Mouse (Mus musculus) neural tube, embryonic 12.5 days (tissue): ENCODE results near the gene Prdx6b. TPM values are rescaled to one million over a fixed set of nuclear protein-coding genes. Genes with fewer than 3 reads are reported as not detected.

ENCODE experiments used
- ATAC-seq: fragments of 200-750 bp; cut with Nextera tagmentation; 2 replicates; pipeline ENCODE4 v1.8.0; 2017; ENCODE audit warnings: low read depth, mild to moderate bottlenecking, moderate TSS enrichment, moderate library complexity; ENCODE audit not compliant: low FRiP score
- H3K27ac ChIP-seq: fragments of 300-500 bp; sonication (generic); 2 replicates; pipeline ENCODE4 v1.5.1; 2016
- H3K27me3 ChIP-seq: fragments of 300-500 bp; sonication (generic); replicated peaks from 2 replicates; pipeline ENCODE4 v1.6.1; 2016; ENCODE audit warnings: mild to moderate bottlenecking
- H3K36me3 ChIP-seq: fragments of 300-500 bp; sonication (generic); 2 replicates; pipeline ENCODE4 v1.6.1; 2016; ENCODE audit warnings: mild to moderate bottlenecking
- H3K4me1 ChIP-seq: fragments of 300-500 bp; sonication (generic); 2 replicates; pipeline ENCODE4 v1.6.1; 2016
- H3K4me2 ChIP-seq: fragments of 300-500 bp; sonication (generic); replicated peaks from 2 replicates; pipeline ENCODE4 v1.6.1; 2016; ENCODE audit warnings: mild to moderate bottlenecking
- H3K4me3 ChIP-seq: fragments of 300-500 bp; sonication (generic); 2 replicates; pipeline ENCODE4 v1.5.1; 2016
- H3K9ac ChIP-seq: fragments of 300-500 bp; sonication (generic); 2 replicates; pipeline ENCODE4 v1.6.1; 2016; ENCODE audit warnings: mild to moderate bottlenecking
- H3K9me3 ChIP-seq: fragments of 300-500 bp; sonication (generic); 2 replicates; pipeline ENCODE4 v1.6.1; 2016; ENCODE audit warnings: mild to moderate bottlenecking
- WGBS: fragments of 180-500 bp; shearing (Covaris S2); methylation state at CpG from one replicate; pipeline ENCODE4 v1.1.7; 2016; 5-methylcytosine and 5-hydroxymethylcytosine counted together
- polyA plus RNA-seq: library from polyadenylated mRNA; unstranded; fragments of >200 nt; fragmentation: Nextera tagmentation; extraction: Ambion mirVana; gene quantifications from 2 replicates; pipeline ENCODE4 v1.2.1, GENCODE M21; 2016

Gene Prdx6b
- polyA plus RNA-seq, 1 experiment from 2014 or later = not detected

- Histone ChIP-seq H3K27me3 (no peaks in the 10 kb centered on the region), H3K4me2 (no peak overlapping the region), H3K9me3 (no peaks in the 10 kb centered on the region), H3K36me3 (no peaks in the 10 kb centered on the region), H3K4me3 (no peak overlapping the region), H3K9ac (no peak overlapping the region), H3K4me1 (no peaks in the 10 kb centered on the region), H3K27ac (no peak overlapping the region)
- 76% methylated on average over 4 of the region's 4 CpGs for WGBS
- no peak for ATAC-seq
Observed at GRCm38 (mm10) chr2:80300806-80301205, 8.5 kb downstream of the Prdx6b start.

- 94% methylated on average over 2 of the region's 2 CpGs for WGBS
Observed at GRCm38 (mm10) chr2:80303957-80304356, 11.7 kb downstream of the Prdx6b start.

GRCm38 (mm10) chr2:80307701-80308100, 15.4 kb downstream of the Prdx6b start:
- WGBS = 87% methylated on average over 3 of the region's 3 CpGs
- ATAC-seq = no peak
- Histone ChIP-seq H3K4me2 (no peak overlapping the region), H3K9ac (no peak overlapping the region), H3K27me3 (no peaks in the 10 kb centered on the region), H3K4me3 (no peak overlapping the region), H3K9me3 (no peaks in the 10 kb centered on the region), H3K4me1 (no peaks in the 10 kb centered on the region), H3K36me3 (no peaks in the 10 kb centered on the region), H3K27ac (no peak overlapping the region)

More at GRCm38 (mm10) chr2:80303957-80304356, 11.7 kb downstream of the Prdx6b start:
- H3K9ac ChIP-seq = no peak overlapping the region
- H3K9me3 ChIP-seq = no peaks in the 10 kb centered on the region
- H3K27me3 ChIP-seq = no peaks in the 10 kb centered on the region
- H3K4me1 ChIP-seq = no peaks in the 10 kb centered on the region
- ATAC-seq = no peak
- H3K27ac ChIP-seq = no peak overlapping the region
- H3K4me2 ChIP-seq = no peak overlapping the region
- H3K4me3 ChIP-seq = no peak overlapping the region
- H3K36me3 ChIP-seq = no peaks in the 10 kb centered on the region

- no peak overlapping the region for H3K27ac ChIP-seq
- peaks cover 2% of the 10 kb centered on the region; the same call in 1 of the 2 replicates for H3K4me1 ChIP-seq
- H3K27me3 ChIP-seq = no peaks in the 10 kb centered on the region
- H3K4me3 ChIP-seq = no peak overlapping the region
- no peaks in the 10 kb centered on the region for H3K36me3 ChIP-seq
- 80% methylated on average over 4 of the region's 4 CpGs for WGBS
- ATAC-seq = no peak
- no peaks in the 10 kb centered on the region for H3K9me3 ChIP-seq
- H3K4me2 ChIP-seq = no peak overlapping the region
- no peak overlapping the region for H3K9ac ChIP-seq
Observed at GRCm38 (mm10) chr2:80309775-80310174, 17.5 kb downstream of the Prdx6b start.

GRCm38 (mm10) chr2:80310772-80311171, 18.5 kb downstream of the Prdx6b start:
- Histone ChIP-seq H3K4me2 (no peak overlapping the region), H3K27ac (no peak overlapping the region), H3K4me1 (peaks cover 4% of the 10 kb centered on the region; the same call in 1 of the 2 replicates), H3K36me3 (no peaks in the 10 kb centered on the region), H3K9me3 (no peaks in the 10 kb centered on the region), H3K4me3 (no peak overlapping the region), H3K9ac (no peak overlapping the region), H3K27me3 (no peaks in the 10 kb centered on the region)
- ATAC-seq = no peak
- WGBS = 76% methylated on average over 4 of the region's 4 CpGs

GRCm38 (mm10) chr2:80311350-80311749, 19.1 kb downstream of the Prdx6b start:
- Histone ChIP-seq H3K9ac (no peak overlapping the region), H3K4me3 (no peak overlapping the region), H3K36me3 (no peaks in the 10 kb centered on the region), H3K4me1 (peaks cover 9% of the 10 kb centered on the region), H3K4me2 (no peak overlapping the region), H3K9me3 (no peaks in the 10 kb centered on the region), H3K27ac (no peak overlapping the region), H3K27me3 (no peaks in the 10 kb centered on the region)
- ATAC-seq = no peak
- WGBS = 74% methylated on average over 4 of the region's 4 CpGs

- no peak for ATAC-seq
- Histone ChIP-seq H3K9ac (no peak overlapping the region), H3K36me3 (peaks cover 7% of the 10 kb centered on the region; the same call in 1 of the 2 replicates), H3K4me1 (peaks cover 16% of the 10 kb centered on the region), H3K27me3 (no peaks in the 10 kb centered on the region), H3K9me3 (no peaks in the 10 kb centered on the region), H3K27ac (no peak overlapping the region), H3K4me2 (no peak overlapping the region), H3K4me3 (no peak overlapping the region)
- WGBS = 54% methylated on average over 1 of the region's 1 CpGs
Observed at GRCm38 (mm10) chr2:80314201-80314600, 21.9 kb downstream of the Prdx6b start.

- H3K27ac ChIP-seq = no peak overlapping the region
- H3K9ac ChIP-seq = peak overlapping the region; percentile 33; the same call in 1 of the 2 replicates
- ATAC-seq = peak; percentile 23; the same call in 1 of the 2 replicates
- no peaks in the 10 kb centered on the region for H3K9me3 ChIP-seq
- H3K36me3 ChIP-seq = peaks cover 11% of the 10 kb centered on the region; the same call in 1 of the 2 replicates
- peak overlapping the region; percentile 87 for H3K4me3 ChIP-seq
- H3K4me2 ChIP-seq = peak overlapping the region; percentile 78
- peaks cover 16% of the 10 kb centered on the region for H3K4me1 ChIP-seq
- no peaks in the 10 kb centered on the region for H3K27me3 ChIP-seq
- WGBS = 50% methylated on average over 7 of the region's 7 CpGs
Observed at GRCm38 (mm10) chr2:80314854-80315241, 22.6 kb downstream of the Prdx6b start.

- no peaks in the 10 kb centered on the region for H3K27me3 ChIP-seq
- WGBS = under 1% methylated on average over 72 of the region's 72 CpGs
- peak within 1 kb of the TSS; percentile 78 for H3K4me2 ChIP-seq
- no peaks in the 10 kb centered on the region for H3K9me3 ChIP-seq
- H3K9ac ChIP-seq = peak within 1 kb of the TSS; percentile 93
- H3K4me1 ChIP-seq = peaks cover 16% of the 10 kb centered on the region
- peak within 1 kb of the TSS; percentile 87 for H3K4me3 ChIP-seq
- peaks cover 14% of the 10 kb centered on the region; the same call in 1 of the 2 replicates for H3K36me3 ChIP-seq
- peak within 1 kb of the TSS; percentile 92 for H3K27ac ChIP-seq
- ATAC-seq = peak; percentile 97
Observed at GRCm38 (mm10) chr2:80315242-80316161, 23.2 kb downstream of the Prdx6b start, which contains the start of gene Dnajc10. Gene Dnajc10 (plus strand): TSS chr2:80315466.

- H3K4me3 ChIP-seq = no peak overlapping the region
Observed at GRCm38 (mm10) chr2:80322878-80323277, 30.6 kb downstream of the Prdx6b start.

GRCm38 (mm10) chr2:80325779-80326178, 33.5 kb downstream of the Prdx6b start:
- 94% methylated on average over 2 of the region's 2 CpGs for WGBS
- no peaks in the 10 kb centered on the region for H3K4me1 ChIP-seq
- H3K4me3 ChIP-seq = no peak overlapping the region
- H3K4me2 ChIP-seq = no peak overlapping the region
- no peaks in the 10 kb centered on the region for H3K27me3 ChIP-seq
- no peaks in the 10 kb centered on the region for H3K9me3 ChIP-seq
- no peak for ATAC-seq
- no peak overlapping the region for H3K9ac ChIP-seq
- peaks cover 62% of the 10 kb centered on the region for H3K36me3 ChIP-seq
- H3K27ac ChIP-seq = no peak overlapping the region

More at GRCm38 (mm10) chr2:80322878-80323277, 30.6 kb downstream of the Prdx6b start:
- no peak for ATAC-seq
- Histone ChIP-seq H3K9me3 (no peaks in the 10 kb centered on the region), H3K9ac (no peak overlapping the region), H3K4me2 (no peak overlapping the region), H3K4me1 (no peaks in the 10 kb centered on the region), H3K36me3 (peaks cover 57% of the 10 kb centered on the region), H3K27me3 (no peaks in the 10 kb centered on the region), H3K27ac (no peak overlapping the region)
- 93% methylated on average over 4 of the region's 4 CpGs for whole genome bisulfite sequencing

GRCm38 (mm10) chr2:80327272-80327671, 35.0 kb downstream of the Prdx6b start:
- Histone ChIP-seq H3K9ac (no peak overlapping the region), H3K27ac (no peak overlapping the region), H3K27me3 (no peaks in the 10 kb centered on the region), H3K36me3 (peaks cover 57% of the 10 kb centered on the region), H3K4me2 (no peak overlapping the region), H3K4me3 (no peak overlapping the region), H3K4me1 (no peaks in the 10 kb centered on the region), H3K9me3 (no peaks in the 10 kb centered on the region)
- WGBS = 94% methylated on average over 6 of the region's 6 CpGs
- ATAC-seq = no peak
